Mouse (Mus musculus): ENCODE results near the gene Gm19684.
"Not testable (repeated sequence)": the region's sequence is repeated elsewhere in the genome, so short reads cannot be mapped to it uniquely, and the experiment has no call there.

Gene Gm19684

GRCm38 (mm10) chr17:36128968-36129817, 7.7 kb downstream of the Gm19684 start, which contains the start of gene Gm7030:
TSS of gene Gm7030 (minus strand) at chr17:36129425.
- ATAC-seq (ENCODE audit: insufficient number of reproducible peaks, low FRiP score, low TSS enrichment) = not testable (repeated sequence)

- no peak for ATAC-seq (ENCODE audit: insufficient number of reproducible peaks, low FRiP score, low TSS enrichment)
Measured at GRCm38 (mm10) chr17:36131516-36132265, 10.2 kb downstream of the Gm19684 start.

- not testable (repeated sequence) for ATAC-seq (ENCODE audit: insufficient number of reproducible peaks, low FRiP score, low TSS enrichment)
Measured at GRCm38 (mm10) chr17:36135421-36136231, 14.1 kb downstream of the Gm19684 start.

GRCm38 (mm10) chr17:36136299-36136848, 14.9 kb downstream of the Gm19684 start:
- ATAC-seq (ENCODE audit: insufficient number of reproducible peaks, low FRiP score, low TSS enrichment) = not testable (repeated sequence)

GRCm38 (mm10) chr17:36145111-36145860, 23.8 kb downstream of the Gm19684 start:
- ATAC-seq (ENCODE audit: insufficient number of reproducible peaks, low FRiP score, low TSS enrichment) = no peak; the same call in 1 of the 2 replicates

- ATAC-seq (ENCODE audit: insufficient number of reproducible peaks, low FRiP score, low TSS enrichment) = not testable (repeated sequence)
Measured at GRCm38 (mm10) chr17:36145861-36146156, 24.3 kb downstream of the Gm19684 start.

- ATAC-seq (ENCODE audit: insufficient number of reproducible peaks, low FRiP score, low TSS enrichment) = not testable (repeated sequence)
Measured at GRCm38 (mm10) chr17:36146937-36147336, 25.5 kb downstream of the Gm19684 start.

- not testable (repeated sequence) for ATAC-seq (ENCODE audit: insufficient number of reproducible peaks, low FRiP score, low TSS enrichment)
Measured at GRCm38 (mm10) chr17:36148468-36148867, 27.0 kb downstream of the Gm19684 start.

GRCm38 (mm10) chr17:36151200-36151599, 29.7 kb downstream of the Gm19684 start:
- not testable (repeated sequence) for ATAC-seq (ENCODE audit: insufficient number of reproducible peaks, low FRiP score, low TSS enrichment)

- ATAC-seq (ENCODE audit: insufficient number of reproducible peaks, low FRiP score, low TSS enrichment) = no peak
Measured at GRCm38 (mm10) chr17:36154271-36155149, 33.0 kb downstream of the Gm19684 start.

- ATAC-seq (ENCODE audit: insufficient number of reproducible peaks, low FRiP score, low TSS enrichment) = not testable (repeated sequence)
Measured at GRCm38 (mm10) chr17:36157782-36158181, 36.3 kb downstream of the Gm19684 start.

GRCm38 (mm10) chr17:36158264-36158663, 36.8 kb downstream of the Gm19684 start:
- not testable (repeated sequence) for ATAC-seq (ENCODE audit: insufficient number of reproducible peaks, low FRiP score, low TSS enrichment)

GRCm38 (mm10) chr17:36161129-36162051, 39.9 kb downstream of the Gm19684 start:
- ATAC-seq (ENCODE audit: insufficient number of reproducible peaks, low FRiP score, low TSS enrichment) = no peak

- not testable (repeated sequence) for ATAC-seq (ENCODE audit: insufficient number of reproducible peaks, low FRiP score, low TSS enrichment)
Measured at GRCm38 (mm10) chr17:36166901-36167300, 45.4 kb downstream of the Gm19684 start.

GRCm38 (mm10) chr17:36167306-36168038, 46.0 kb downstream of the Gm19684 start:
- no peak for ATAC-seq (ENCODE audit: insufficient number of reproducible peaks, low FRiP score, low TSS enrichment)

GRCm38 (mm10) chr17:36168039-36168652, 46.7 kb downstream of the Gm19684 start, which contains the start of gene Gm8909:
TSS of gene Gm8909 (minus strand) at chr17:36168537.
- no peak for ATAC-seq (ENCODE audit: insufficient number of reproducible peaks, low FRiP score, low TSS enrichment)
